Mouse (Mus musculus): ENCODE data around the gene Actg1. TPM values are rescaled to one million over a fixed set of nuclear protein-coding genes. Genes with fewer than 3 reads are reported as not detected.

Actg1 gene
- polyA plus RNA-seq, 1 experiment: 2,484 TPM

- no peaks in the 10 kb centered on the region for H3K9me3 ChIP-seq (replicated peaks; ENCODE audit: control insufficient read depth, insufficient read depth, low read length, poor library complexity, severe bottlenecking)
- H3K4me1 ChIP-seq (ENCODE audit: control insufficient read depth, insufficient read depth, low read length): peaks cover 3% of the 10 kb centered on the region
- no peak overlapping the region for H3K27ac ChIP-seq (ENCODE audit: insufficient read depth, low read length)
- no peak for TF ChIP-seq EP300 (IDR thresholded peaks at IDR 0.05; ENCODE audit: insufficient read depth, low read depth, low read length)
- no peak for TF ChIP-seq CTCF (IDR thresholded peaks at IDR 0.05; ENCODE audit: low read depth, low read length)
- no peaks in the 10 kb centered on the region for H3K27me3 ChIP-seq (ENCODE audit: control insufficient read depth, insufficient read depth, low read length, poor library complexity, severe bottlenecking)
- H3K36me3 ChIP-seq (ENCODE audit: control insufficient read depth, insufficient read depth, low read length, poor library complexity, severe bottlenecking): no peaks in the 10 kb centered on the region
- H3K4me3 ChIP-seq (ENCODE audit: low read depth, low read length): no peak overlapping the region
- no peak overlapping the region for H3K9ac ChIP-seq (ENCODE audit: low read depth, poor library complexity, severe bottlenecking)
These were observed 44.0 kb downstream of the Actg1 start for GRCm38 (mm10) chr11:120304350-120304694.

- H3K4me3 ChIP-seq (ENCODE audit: low read depth, low read length): no peak overlapping the region
- H3K27me3 ChIP-seq (ENCODE audit: control insufficient read depth, insufficient read depth, low read length, poor library complexity, severe bottlenecking): no peaks in the 10 kb centered on the region
- H3K9ac ChIP-seq (ENCODE audit: low read depth, poor library complexity, severe bottlenecking): no peak overlapping the region
- H3K27ac ChIP-seq (ENCODE audit: insufficient read depth, low read length): no peak overlapping the region
- H3K4me1 ChIP-seq (ENCODE audit: control insufficient read depth, insufficient read depth, low read length): peaks cover 3% of the 10 kb centered on the region
- TF ChIP-seq EP300 (IDR thresholded peaks at IDR 0.05; ENCODE audit: insufficient read depth, low read depth, low read length) (no peak), POLR2A (IDR thresholded peaks at IDR 0.05; ENCODE audit: insufficient read depth, low read length) (no peak), CTCF (IDR thresholded peaks at IDR 0.05; ENCODE audit: low read depth, low read length) (no peak)
- no peaks in the 10 kb centered on the region for H3K9me3 ChIP-seq (replicated peaks; ENCODE audit: control insufficient read depth, insufficient read depth, low read length, poor library complexity, severe bottlenecking)
- no peaks in the 10 kb centered on the region for H3K36me3 ChIP-seq (ENCODE audit: control insufficient read depth, insufficient read depth, low read length, poor library complexity, severe bottlenecking)
These were observed 44.6 kb downstream of the Actg1 start for GRCm38 (mm10) chr11:120303559-120304349.

GRCm38 (mm10) chr11:120303119-120303518, 45.2 kb downstream of the Actg1 start:
- Histone ChIP-seq H3K36me3 (ENCODE audit: control insufficient read depth, insufficient read depth, low read length, poor library complexity, severe bottlenecking) (no peaks in the 10 kb centered on the region), H3K9me3 (replicated peaks; ENCODE audit: control insufficient read depth, insufficient read depth, low read length, poor library complexity, severe bottlenecking) (no peaks in the 10 kb centered on the region), H3K27me3 (ENCODE audit: control insufficient read depth, insufficient read depth, low read length, poor library complexity, severe bottlenecking) (no peaks in the 10 kb centered on the region), H3K27ac (ENCODE audit: insufficient read depth, low read length) (no peak overlapping the region), H3K9ac (ENCODE audit: low read depth, poor library complexity, severe bottlenecking) (no peak overlapping the region), H3K4me3 (ENCODE audit: low read depth, low read length) (no peak overlapping the region), H3K4me1 (ENCODE audit: control insufficient read depth, insufficient read depth, low read length) (peaks cover 3% of the 10 kb centered on the region)
- no peak for TF ChIP-seq CTCF (IDR thresholded peaks at IDR 0.05; ENCODE audit: low read depth, low read length)
- no peak for TF ChIP-seq EP300 (IDR thresholded peaks at IDR 0.05; ENCODE audit: insufficient read depth, low read depth, low read length)
- no peak for TF ChIP-seq POLR2A (IDR thresholded peaks at IDR 0.05; ENCODE audit: insufficient read depth, low read length)

GRCm38 (mm10) chr11:120299484-120299883, 48.9 kb downstream of the Actg1 start:
- Histone ChIP-seq H3K27ac (ENCODE audit: insufficient read depth, low read length) (no peak overlapping the region), H3K4me1 (ENCODE audit: control insufficient read depth, insufficient read depth, low read length) (peaks cover 1% of the 10 kb centered on the region), H3K9ac (ENCODE audit: low read depth, poor library complexity, severe bottlenecking) (no peak overlapping the region), H3K36me3 (ENCODE audit: control insufficient read depth, insufficient read depth, low read length, poor library complexity, severe bottlenecking) (no peaks in the 10 kb centered on the region), H3K4me3 (ENCODE audit: low read depth, low read length) (no peak overlapping the region), H3K27me3 (ENCODE audit: control insufficient read depth, insufficient read depth, low read length, poor library complexity, severe bottlenecking) (no peaks in the 10 kb centered on the region), H3K9me3 (replicated peaks; ENCODE audit: control insufficient read depth, insufficient read depth, low read length, poor library complexity, severe bottlenecking) (no peaks in the 10 kb centered on the region)
- TF ChIP-seq POLR2A (IDR thresholded peaks at IDR 0.05; ENCODE audit: insufficient read depth, low read length) (no peak), EP300 (IDR thresholded peaks at IDR 0.05; ENCODE audit: insufficient read depth, low read depth, low read length) (no peak), CTCF (IDR thresholded peaks at IDR 0.05; ENCODE audit: low read depth, low read length) (no peak)

- Histone ChIP-seq H3K4me1 (ENCODE audit: control insufficient read depth, insufficient read depth, low read length) (peaks cover 1% of the 10 kb centered on the region), H3K27ac (ENCODE audit: insufficient read depth, low read length) (no peak overlapping the region)
These were observed 49.8 kb downstream of the Actg1 start for GRCm38 (mm10) chr11:120298441-120299141.

GRCm38 (mm10) chr11:120297767-120298166, 50.6 kb downstream of the Actg1 start:
- Histone ChIP-seq H3K27me3 (ENCODE audit: control insufficient read depth, insufficient read depth, low read length, poor library complexity, severe bottlenecking) (no peaks in the 10 kb centered on the region), H3K27ac (ENCODE audit: insufficient read depth, low read length) (no peak overlapping the region), H3K36me3 (ENCODE audit: control insufficient read depth, insufficient read depth, low read length, poor library complexity, severe bottlenecking) (no peaks in the 10 kb centered on the region), H3K9me3 (replicated peaks; ENCODE audit: control insufficient read depth, insufficient read depth, low read length, poor library complexity, severe bottlenecking) (no peaks in the 10 kb centered on the region), H3K4me3 (ENCODE audit: low read depth, low read length) (no peak overlapping the region), H3K9ac (ENCODE audit: low read depth, poor library complexity, severe bottlenecking) (no peak overlapping the region), H3K4me1 (ENCODE audit: control insufficient read depth, insufficient read depth, low read length) (peaks cover 1% of the 10 kb centered on the region)
- TF ChIP-seq CTCF (IDR thresholded peaks at IDR 0.05; ENCODE audit: low read depth, low read length): no peak
- TF ChIP-seq POLR2A (IDR thresholded peaks at IDR 0.05; ENCODE audit: insufficient read depth, low read length): no peak
- no peak for TF ChIP-seq EP300 (IDR thresholded peaks at IDR 0.05; ENCODE audit: insufficient read depth, low read depth, low read length)

More at GRCm38 (mm10) chr11:120298441-120299141, 49.8 kb downstream of the Actg1 start:
- Histone ChIP-seq H3K27me3 (ENCODE audit: control insufficient read depth, insufficient read depth, low read length, poor library complexity, severe bottlenecking) (no peaks in the 10 kb centered on the region), H3K4me3 (ENCODE audit: low read depth, low read length) (no peak overlapping the region), H3K36me3 (ENCODE audit: control insufficient read depth, insufficient read depth, low read length, poor library complexity, severe bottlenecking) (no peaks in the 10 kb centered on the region), H3K9ac (ENCODE audit: low read depth, poor library complexity, severe bottlenecking) (no peak overlapping the region), H3K9me3 (replicated peaks; ENCODE audit: control insufficient read depth, insufficient read depth, low read length, poor library complexity, severe bottlenecking) (no peaks in the 10 kb centered on the region)
- TF ChIP-seq EP300 (IDR thresholded peaks at IDR 0.05; ENCODE audit: insufficient read depth, low read depth, low read length) (no peak), CTCF (IDR thresholded peaks at IDR 0.05; ENCODE audit: low read depth, low read length) (no peak), POLR2A (IDR thresholded peaks at IDR 0.05; ENCODE audit: insufficient read depth, low read length) (no peak)
